Mouse (Mus musculus): ENCODE measurements around the gene Rhbdd3.

The Rhbdd3 gene

DNA sequence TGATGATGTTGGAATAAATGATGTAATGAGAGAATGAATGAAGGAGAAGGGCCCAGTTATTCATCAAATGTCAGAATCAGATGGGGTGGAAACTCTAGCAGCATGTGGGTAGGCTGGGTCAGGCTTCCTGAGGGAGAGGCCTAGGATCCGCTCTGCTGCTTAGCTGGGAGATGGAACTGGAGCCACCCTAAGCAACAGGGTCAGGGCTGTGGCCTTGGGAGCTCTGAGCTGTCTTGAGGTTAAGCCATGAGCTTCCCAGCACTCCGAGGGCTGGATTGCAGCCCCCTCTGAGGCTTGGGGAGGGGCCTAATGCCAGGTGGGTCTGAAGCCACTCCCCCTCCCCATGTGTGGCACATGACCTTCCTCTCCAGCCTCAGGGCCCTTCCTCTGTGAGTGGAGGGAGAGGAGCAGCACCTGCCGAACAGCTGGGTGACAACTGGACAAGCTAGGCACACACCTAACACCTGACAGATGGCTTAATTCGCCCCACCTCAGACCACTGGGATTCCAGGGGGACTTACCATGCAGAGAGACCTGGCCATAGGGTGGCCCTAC is 31.5 kb downstream of the Rhbdd3 start:
- no peak for DNase-seq

DNA sequence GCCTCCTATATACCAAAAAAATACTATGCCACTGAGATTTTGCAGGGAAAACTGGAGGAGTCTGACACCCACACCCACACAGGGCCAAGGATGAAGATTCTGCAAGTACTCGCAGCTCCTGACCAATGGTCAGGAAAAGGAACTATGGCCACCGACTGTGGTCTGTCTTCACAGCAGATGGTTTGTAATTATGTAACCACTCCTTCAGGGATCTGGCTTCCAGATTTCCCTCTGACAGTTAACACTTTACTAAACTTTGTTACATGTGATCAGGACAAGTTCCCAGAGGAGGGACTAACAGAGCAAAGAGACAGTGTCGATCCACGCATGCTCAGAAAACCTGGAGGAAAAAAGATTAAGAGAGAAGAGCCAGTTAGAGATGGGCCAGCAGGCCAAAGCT is 34.0 kb downstream of the Rhbdd3 start:
- no peak for DNase-seq

DNA sequence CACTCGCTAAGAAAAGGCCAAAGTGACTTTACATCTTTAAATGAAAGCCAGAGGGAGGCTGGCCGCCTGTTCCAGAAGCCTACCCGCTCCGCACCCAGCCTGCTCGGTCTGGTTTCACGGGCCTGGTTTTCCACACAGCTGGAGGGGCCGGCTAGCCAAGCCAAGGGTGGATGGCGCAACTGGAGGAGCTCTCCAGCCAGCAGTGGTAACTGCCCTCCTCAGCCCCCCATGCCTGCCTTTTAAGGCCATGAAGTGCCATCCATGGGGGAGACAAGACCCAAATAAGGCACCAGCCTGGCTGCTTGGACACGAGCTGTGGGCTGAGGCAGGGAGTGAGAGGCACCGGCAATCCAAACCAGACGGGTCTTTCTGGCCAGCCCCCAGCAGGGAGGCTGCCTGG is 37.2 kb downstream of the Rhbdd3 start:
- DNase-seq = no peak

DNA sequence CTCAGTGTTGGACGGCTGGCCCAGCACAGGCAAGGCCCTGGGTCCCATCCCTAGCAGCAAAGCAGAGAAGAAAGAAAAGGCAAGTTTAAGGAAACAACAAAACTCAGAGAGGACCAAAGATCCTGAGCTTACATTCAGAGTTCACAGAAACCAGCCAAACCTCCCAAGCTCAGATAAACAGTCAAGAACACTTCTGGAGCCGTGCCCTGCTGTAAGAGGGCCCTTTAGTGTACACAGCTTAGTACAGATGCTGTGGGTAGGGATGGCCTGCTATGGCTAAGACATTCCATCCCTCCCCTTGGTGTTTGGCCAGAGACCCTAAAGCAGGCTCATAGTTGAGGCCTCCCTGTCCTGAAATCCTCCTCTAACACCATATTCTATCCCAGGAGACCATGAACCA is 39.9 kb downstream of the Rhbdd3 start:
- no peak for DNase-seq

DNA sequence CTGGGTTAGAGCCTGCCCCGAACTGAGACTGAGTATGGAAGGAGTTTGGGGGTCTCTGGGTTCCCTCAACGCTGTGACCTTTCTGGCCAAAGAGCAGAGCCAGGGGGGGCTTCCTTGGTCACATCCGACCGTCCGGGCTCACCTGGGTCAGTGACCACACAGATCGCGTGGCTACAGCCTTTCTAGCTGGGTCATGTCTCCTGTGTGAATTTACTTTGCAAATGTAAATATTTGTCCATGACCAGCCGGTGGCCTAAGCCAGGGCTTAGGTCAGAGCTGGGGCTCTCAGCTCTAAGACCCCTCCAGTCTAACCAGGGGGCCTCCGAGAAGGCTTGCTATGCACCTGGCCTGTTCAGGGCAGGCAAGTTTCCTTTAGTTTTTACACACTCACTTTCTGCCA is 40.6 kb downstream of the Rhbdd3 start:
- no peak for DNase-seq

DNA sequence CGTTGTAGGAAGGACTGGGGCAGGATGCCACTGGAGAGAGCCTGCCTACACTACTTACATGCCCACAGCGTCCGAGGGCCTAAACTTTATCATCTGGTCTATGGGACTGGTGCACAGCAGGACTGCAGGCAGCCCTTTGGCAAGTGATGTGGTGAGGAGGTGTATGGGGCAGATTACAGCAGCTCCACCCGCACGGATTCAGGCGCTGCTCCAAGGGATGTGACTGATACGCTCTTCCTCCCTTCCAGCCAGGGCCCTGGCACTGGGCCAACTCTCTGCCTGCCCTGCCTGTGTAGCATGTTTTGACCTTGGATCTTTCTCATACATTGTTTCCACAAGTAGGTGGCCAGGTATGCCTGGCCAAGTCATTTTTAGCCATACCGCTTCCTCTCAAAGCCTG is 41.9 kb downstream of the Rhbdd3 start:
- DNase-seq = peak; percentile 65

DNA sequence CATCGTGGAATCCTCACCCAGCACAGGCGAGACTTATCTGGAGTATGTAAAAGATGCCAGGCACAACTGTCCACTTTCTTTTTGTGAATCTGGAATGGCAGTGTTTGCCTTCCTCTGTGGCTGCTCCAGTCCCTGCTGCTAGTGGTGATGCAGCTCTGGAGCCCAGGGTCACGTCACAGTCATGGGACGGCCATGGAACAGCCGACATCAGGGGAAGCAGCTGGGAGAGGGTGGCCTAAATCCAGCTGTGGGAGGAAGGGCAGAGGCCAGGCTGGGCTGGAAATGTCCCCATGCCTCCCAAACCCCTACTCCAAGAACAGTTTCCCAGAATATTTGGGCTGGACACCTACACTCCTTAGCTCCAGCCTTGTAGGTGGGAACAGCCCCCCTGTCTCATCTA is 42.5 kb downstream of the Rhbdd3 start:
- no peak for DNase-seq

DNA sequence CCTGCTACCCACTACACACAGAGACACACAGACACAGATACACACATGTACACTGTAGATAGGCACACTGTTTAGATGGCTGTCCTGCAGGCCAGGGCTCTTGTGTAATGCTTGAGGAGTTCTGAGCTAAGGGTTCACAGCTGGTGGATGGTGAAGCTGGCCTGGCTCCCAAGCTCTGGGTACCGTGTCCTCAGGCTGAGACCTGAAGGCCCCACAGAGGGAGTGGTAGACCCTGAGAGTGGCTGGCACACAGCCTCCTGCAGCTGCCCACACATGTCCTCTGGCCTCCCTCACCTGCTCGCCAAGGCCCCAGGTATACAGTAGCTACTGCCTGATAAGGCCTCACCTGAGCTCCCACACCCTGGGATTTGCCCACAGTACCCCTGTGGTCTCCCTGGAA is 43.2 kb downstream of the Rhbdd3 start:
- no peak for DNase-seq

DNA sequence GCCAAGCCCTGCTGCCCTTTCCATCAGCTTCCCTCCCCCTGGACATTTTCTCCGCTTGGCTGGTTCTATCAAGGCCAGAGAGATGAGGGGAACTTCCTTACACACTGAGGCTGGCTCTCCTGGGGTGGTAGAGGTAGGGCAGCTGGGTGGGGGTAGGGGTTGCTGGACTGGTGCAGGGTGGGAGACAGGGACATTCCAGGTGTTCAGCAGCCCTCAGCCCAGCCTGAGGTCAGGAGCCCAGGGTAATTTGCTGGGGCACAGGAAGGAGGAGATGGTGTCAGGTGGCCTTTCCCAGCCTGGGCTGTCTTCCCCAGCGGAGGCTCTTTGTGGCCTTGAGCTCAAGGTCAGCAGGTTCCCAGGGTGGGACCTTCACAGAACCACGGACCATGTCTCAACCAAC is 46.9 kb downstream of the Rhbdd3 start:
- DNase-seq = no peak

DNA sequence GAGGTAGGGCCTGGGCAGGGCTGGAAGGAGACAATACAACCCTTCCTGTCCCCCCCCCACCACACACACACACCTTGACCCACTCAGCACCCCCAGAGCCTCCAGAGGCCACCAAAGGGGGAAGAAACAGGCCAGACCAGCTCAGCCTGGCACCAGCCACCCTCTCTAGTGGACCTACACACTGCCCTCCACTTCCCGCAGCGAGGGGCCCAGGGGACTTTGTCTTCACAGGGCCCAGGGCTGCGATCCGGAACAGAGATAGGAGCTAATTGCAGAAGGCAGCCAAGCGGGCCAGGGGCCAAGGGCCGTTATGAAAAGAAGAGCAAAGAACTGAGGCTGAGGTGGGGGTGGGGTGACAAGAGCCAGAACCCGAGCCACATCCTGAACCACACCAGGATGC is 50.5 kb downstream of the Rhbdd3 start:
- DNase-seq = no peak

DNA sequence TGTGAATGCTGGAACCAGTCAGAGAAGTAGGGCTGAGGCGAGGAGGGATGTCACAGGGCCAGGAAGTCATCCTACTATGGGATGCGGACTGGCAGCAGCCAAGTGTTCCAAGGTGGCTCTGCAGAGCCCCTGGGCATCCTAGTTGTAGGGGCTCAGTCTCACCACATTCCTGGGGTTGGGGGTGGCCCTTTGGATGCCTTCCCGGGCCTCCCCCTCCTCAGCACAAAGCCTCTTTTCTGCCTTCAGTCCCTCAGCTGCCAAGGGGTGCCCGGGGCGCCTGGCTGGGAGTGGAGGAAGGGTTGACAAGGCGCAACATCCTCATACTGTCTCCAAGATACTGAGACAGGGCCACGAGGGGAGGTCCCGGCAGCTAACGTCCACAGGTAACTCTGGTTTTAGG is 51.2 kb downstream of the Rhbdd3 start:
- no peak for DNase-seq

DNA sequence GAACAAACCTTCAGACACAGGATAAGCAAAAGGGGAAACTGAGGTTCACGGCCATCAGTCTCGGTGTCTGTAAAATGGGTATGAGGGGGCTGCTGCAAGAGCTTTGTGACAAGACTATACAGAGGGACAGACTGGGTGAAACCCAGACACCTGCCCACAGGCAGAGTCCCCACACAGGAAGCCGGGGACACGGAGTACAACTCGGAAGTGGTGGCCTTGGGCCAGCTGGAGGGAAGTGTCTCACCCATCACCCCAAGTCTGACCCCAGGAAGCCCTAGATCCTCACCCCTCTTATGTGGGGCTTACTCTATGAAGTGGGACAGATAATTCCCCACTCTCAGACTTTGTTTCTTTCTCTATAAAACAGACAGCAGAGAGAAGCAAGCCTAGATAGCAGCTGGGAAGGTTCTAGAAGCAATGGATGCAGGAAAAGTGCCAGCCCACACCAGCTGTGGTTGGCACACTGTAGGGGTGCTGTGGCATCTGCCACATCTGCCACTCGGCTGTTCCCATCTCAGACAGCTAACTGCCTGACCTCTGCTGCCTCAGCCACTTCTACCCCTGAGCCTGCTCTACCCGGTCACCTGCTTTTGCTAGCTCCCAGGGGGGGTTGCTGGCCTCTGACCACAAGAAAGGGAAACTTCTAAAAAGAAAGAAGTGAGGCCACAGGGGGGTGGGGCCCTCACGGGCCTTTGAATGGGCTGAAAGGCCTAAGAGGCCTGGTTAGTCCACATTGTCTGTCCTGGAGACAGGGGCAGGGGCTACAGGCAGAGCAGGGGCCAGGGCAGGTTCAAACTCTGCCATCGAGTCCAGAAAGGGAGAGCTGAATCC is 51.9 kb downstream of the Rhbdd3 start:
- no peak for DNase-seq

DNA sequence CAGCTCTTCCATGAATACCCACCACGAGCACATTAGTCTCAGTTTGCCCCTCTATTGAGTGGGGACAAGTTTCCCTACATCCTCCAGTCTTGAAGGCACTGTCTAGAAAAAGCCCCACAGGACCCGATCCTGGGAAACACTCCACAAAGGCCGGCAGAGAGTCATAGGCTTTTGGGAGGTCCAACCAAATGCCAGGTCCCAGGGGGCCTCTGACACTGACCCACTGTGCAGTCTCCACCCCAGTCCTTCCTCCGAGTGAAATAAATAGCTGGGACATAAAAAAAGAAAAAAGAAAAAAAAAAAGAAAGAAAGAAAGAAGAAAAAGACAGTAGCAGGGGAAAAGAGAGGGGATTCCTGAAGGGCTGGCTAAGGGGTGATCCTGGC is 52.5 kb downstream of the Rhbdd3 start:
- DNase-seq = no peak

DNA sequence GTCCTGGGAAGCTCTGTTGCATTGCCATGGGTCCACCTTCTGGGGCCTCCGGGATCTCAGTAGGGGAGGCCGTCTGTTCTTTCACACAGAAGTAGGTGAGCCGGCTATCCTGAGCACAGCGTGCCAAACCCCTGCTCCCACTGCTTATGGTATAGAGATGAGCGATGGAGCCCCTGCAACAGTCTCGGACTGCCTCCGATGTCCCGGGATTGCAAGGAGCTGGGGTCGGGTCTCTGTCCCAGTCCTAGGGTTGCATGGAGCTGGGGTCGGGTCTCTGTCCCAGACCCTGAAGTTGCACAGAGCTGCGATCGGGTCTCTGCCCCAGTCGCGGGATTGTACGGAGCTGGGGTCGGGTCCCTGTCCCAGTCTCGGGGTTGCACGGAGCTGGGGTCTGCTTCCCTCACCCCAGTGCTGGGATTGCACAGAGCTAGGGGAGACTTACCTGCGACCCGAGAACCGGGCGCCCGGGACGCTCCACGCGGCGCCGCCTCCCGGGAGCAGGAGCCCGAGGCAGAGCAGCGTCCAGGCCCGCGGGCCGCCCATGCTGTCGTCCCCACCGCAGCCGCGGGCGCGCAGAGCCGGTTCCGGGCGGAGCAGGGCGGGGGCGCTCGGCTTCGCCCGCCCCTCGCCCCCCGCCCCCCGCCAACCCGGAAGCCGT is 53.1 kb downstream of the Rhbdd3 start, which contains the start of gene Emid1:
Gene Emid1, minus strand, starts transcription at position 578 of the 658 bp plus-strand sequence.
- no peak for DNase-seq

DNA sequence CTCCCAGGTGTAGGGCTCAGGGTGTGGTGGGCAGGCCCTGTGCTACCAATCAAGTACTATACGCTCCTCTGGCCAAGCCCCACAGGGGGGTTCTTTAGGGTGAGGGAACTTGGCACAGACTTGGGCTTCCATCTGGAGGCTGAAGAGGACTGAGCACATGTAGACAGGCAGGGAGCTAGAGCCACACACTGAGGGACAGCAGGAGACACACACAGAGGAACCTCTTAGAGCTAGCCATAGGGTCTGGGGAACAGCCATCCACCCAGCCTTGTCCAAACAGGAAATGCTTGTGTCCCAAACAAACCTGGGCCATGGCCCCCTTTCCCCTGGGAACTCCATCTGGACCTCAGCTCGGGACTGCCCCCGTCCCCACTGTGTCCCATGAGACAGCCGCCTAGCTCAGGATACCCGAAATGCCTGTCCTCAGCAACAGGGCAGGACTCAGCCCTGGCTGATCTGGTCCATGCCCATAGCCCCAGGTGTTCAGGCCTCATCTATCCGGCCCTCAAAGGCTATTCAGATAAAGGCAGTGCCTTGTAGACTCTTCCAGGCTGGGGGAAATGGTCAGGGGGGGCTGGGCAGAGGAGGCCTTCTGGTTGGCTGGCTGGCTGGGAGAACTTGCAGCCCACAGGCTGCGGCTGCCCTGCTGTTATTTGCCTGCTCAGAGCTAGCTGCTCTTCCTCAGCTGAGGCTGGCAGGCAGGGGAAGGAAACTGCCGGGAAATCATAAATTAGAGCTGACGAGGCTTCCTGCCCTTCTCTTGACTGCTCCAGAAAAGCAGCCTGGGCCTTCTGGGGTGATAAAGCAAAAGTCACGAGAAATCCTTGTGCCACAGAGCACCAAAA is 56.5 kb downstream of the Rhbdd3 start:
- peak; percentile 80 for DNase-seq
